Mouse (Mus musculus) ES-Bruce4 (cell line): ENCODE data around the gene Ap2m1.

Experiments
- CTCF ChIP-seq: IDR thresholded peaks from one replicate; pipeline ENCODE4 v1.8.1; 2011; ENCODE audit warnings: low read depth, low read length
- EP300 ChIP-seq: IDR thresholded peaks from 2 replicates; pipeline ENCODE4 v1.6.1; 2011; ENCODE audit warnings: low read depth, low read length; ENCODE audit not compliant: insufficient read depth
- POLR2A ChIP-seq: IDR thresholded peaks from one replicate; pipeline ENCODE4 v1.8.1; 2011; ENCODE audit warnings: low read length; ENCODE audit not compliant: insufficient read depth

DNA sequence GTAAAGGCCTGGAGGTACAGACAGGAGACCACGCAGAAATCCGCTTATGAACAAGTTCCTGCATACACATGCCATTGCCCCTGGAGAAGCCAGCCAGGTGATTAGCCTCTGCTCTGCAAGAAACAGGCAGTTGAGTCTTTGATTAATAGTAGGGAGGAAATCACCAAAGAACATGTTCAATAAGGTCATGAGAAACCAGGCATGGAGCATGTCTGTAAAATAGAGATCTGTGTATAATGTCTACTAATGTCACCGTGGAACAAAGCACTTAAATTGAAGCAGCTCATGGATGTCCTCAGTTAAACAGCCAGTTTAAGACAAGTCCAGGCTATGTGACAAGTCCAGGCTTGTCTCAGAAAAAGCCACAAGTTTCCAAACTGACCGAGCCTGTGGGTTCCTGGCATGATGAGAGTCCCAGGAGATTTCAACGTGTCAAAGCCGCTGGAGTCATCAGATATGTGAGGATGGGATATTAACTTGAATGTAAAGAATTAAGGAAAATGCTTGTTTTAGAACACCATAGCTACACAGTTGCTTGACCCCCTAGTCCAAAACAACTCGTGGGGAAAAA is 23.9 kb upstream of the Ap2m1 start:
- TF ChIP-seq CTCF (no peak), POLR2A (no peak), EP300 (no peak)
